Comparison of ENCODE assay signal across 11 mouse cellular contexts in genomic region chr10:117559615-117560395, GRCm38 (mm10).
DNase-seq lines count a peak whose midpoint lies in the region; ATAC-seq lines count a peak whose summit lies in the region.
"Had no signal": no experiment of that assay in that cellular context is flagged by ENCODE, and none has a peak within 500 bp of the region (broad histone marks: within the 10 kb centered on the region; RNA-seq: fewer than 3 reads in every experiment).

No protein-coding gene starts in this region.

- no peak overlapping the region for H3K9ac ChIP-seq in forebrain, embryonic 12.5 days
- no peak overlapping the region for H3K9ac ChIP-seq in embryonic facial prominence, embryonic 15.5 days
- H3K9ac ChIP-seq: liver, embryonic 14.5 days; stomach, embryonic 15.5 days had no signal

- H3K4me3 ChIP-seq in forebrain, embryonic 12.5 days (replicated peaks): no peak overlapping the region
- H3K4me3 ChIP-seq in forebrain, embryonic 10.5 days: no peak overlapping the region
- no peak overlapping the region for H3K4me3 ChIP-seq in embryonic facial prominence, embryonic 15.5 days (replicated peaks)
- H3K4me3 ChIP-seq: stomach, embryonic 15.5 days had no signal

- H3K4me1 ChIP-seq in forebrain, embryonic 12.5 days: no peaks in the 10 kb centered on the region
- peaks cover 21% of the 10 kb centered on the region for H3K4me1 ChIP-seq in forebrain, embryonic 10.5 days
- peaks cover 7% of the 10 kb centered on the region for H3K4me1 ChIP-seq in embryonic facial prominence, embryonic 15.5 days
- H3K4me1 ChIP-seq: stomach, embryonic 15.5 days had no signal

- H3K9me3 ChIP-seq in forebrain, embryonic 12.5 days: no peaks in the 10 kb centered on the region
- no peaks in the 10 kb centered on the region for H3K9me3 ChIP-seq in forebrain, embryonic 10.5 days
- H3K9me3 ChIP-seq in embryonic facial prominence, embryonic 15.5 days (replicated peaks): no peaks in the 10 kb centered on the region
- H3K9me3 ChIP-seq: stomach, embryonic 15.5 days had no signal

- peaks cover 6% of the 10 kb centered on the region; the same call in 1 of the 2 replicates for H3K27me3 ChIP-seq in forebrain, embryonic 12.5 days
- no peaks in the 10 kb centered on the region for H3K27me3 ChIP-seq in forebrain, embryonic 10.5 days (ENCODE audit: poor library complexity, severe bottlenecking)
- 0 out of 2 replicates have a peak, but pooled peaks cover 2% of the 10 kb centered on the region for H3K27me3 ChIP-seq in embryonic facial prominence, embryonic 15.5 days
- H3K27me3 ChIP-seq: stomach, embryonic 15.5 days had no signal

- ATAC-seq in forebrain, embryonic 12.5 days (ENCODE audit: low FRiP score): no peak
- peak; percentile 22; the same call in 1 of the 2 replicates for ATAC-seq in embryonic facial prominence, embryonic 15.5 days (ENCODE audit: insufficient number of reproducible peaks, low FRiP score, low TSS enrichment, low read depth)

- H3K4me2 ChIP-seq in forebrain, embryonic 12.5 days: 0 out of 2 replicates have a peak overlapping the region, but pooled peaks have one; percentile 8
- H3K4me2 ChIP-seq in embryonic facial prominence, embryonic 15.5 days (replicated peaks): no peak overlapping the region
- H3K4me2 ChIP-seq: stomach, embryonic 15.5 days had no signal

- no peak for DNase-seq in forebrain, embryonic 10.5 days (ENCODE audit: extremely low spot score, low spot score)
- DNase-seq in lung, postnatal 25 days (ENCODE audit: low spot score): peak; percentile 14
- no peak for DNase-seq in lung, postnatal 10 days
- peak; percentile 18 to 30 for DNase-seq in spleen, postnatal 14 days (ENCODE audit: low spot score in 2 of 2)
- no peak for DNase-seq in layer of hippocampus, postnatal 36 days
- no peak for DNase-seq in lung, postnatal 36 days

- no peaks in the 10 kb centered on the region for H3K36me3 ChIP-seq in forebrain, embryonic 12.5 days (replicated peaks)
- no peaks in the 10 kb centered on the region for H3K36me3 ChIP-seq in forebrain, embryonic 10.5 days (replicated peaks)
- H3K36me3 ChIP-seq in embryonic facial prominence, embryonic 15.5 days: no peaks in the 10 kb centered on the region
- H3K36me3 ChIP-seq: G1E; stomach, embryonic 15.5 days had no signal

- H3K27ac ChIP-seq in forebrain, embryonic 12.5 days: no peak overlapping the region
- H3K27ac ChIP-seq in forebrain, embryonic 10.5 days: no peak overlapping the region
- H3K27ac ChIP-seq in embryonic facial prominence, embryonic 15.5 days (replicated peaks): peak overlapping the region; percentile 22; the same call in 1 of the 2 replicates
- H3K27ac ChIP-seq: liver, embryonic 14.5 days; stomach, embryonic 15.5 days had no signal

- WGBS in forebrain, embryonic 12.5 days: 67% methylated on average over 17 of the region's 17 CpGs
- 76% methylated on average over 17 of the region's 17 CpGs for WGBS in forebrain, embryonic 10.5 days
- 37% methylated on average over 17 of the region's 17 CpGs for WGBS in embryonic facial prominence, embryonic 15.5 days

Comparison
In these comparisons a context has a peak if more than half of its experiments do, and no peak if none do; other contexts are left out.
1. DNase-seq: peak in lung, postnatal 25 days (single experiment) and spleen, postnatal 14 days (2 of 2); none in forebrain, embryonic 10.5 days (single experiment), lung, postnatal 10 days (single experiment), layer of hippocampus, postnatal 36 days (0 of 2) and lung, postnatal 36 days (single experiment).